Mouse (Mus musculus) lung, adult 2 months (tissue): Measurements from ENCODE around the gene Sdhc.

Source experiments
- CTCF ChIP-seq: fragments of 200-500 bp; IDR thresholded peaks from 2 replicates; pipeline ENCODE4 v1.5.1; 2011; ENCODE audit warnings: mild to moderate bottlenecking, low read length, control low read depth; ENCODE audit not compliant: insufficient read depth
- POLR2A ChIP-seq: fragments of 200-500 bp; IDR thresholded peaks from 2 replicates; pipeline ENCODE4 v1.6.1; 2011; ENCODE audit warnings: low read depth, mild to moderate bottlenecking, control low read depth, low read length, borderline replicate concordance; ENCODE audit errors: extremely low read depth

DNA sequence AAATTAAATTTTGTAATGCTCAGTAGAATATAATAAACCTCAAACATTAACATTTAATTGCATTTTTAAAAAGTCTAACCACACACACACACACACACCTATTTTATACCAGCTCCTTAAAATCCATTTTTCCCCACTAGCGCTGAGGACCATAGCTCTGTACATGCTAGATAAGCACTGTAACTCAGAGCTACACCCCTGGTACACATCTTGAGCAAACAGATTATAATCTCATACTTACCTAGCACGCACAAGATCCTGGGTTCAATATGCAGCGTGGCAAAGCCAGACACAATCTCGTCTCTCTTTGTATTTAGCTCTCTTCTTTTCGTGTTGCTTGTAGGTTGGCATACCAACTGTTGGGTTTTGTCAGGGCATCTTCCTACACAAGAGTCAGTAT is 26.0 kb downstream of the Sdhc start:
- TF ChIP-seq POLR2A = no peak
- TF ChIP-seq CTCF = no peak
